Mouse (Mus musculus): ENCODE data around the gene Zfp143. TPM values are rescaled to one million over a fixed set of nuclear protein-coding genes. Genes with fewer than 3 reads are reported as not detected.

The Zfp143 gene
- polyA plus RNA-seq, 1 experiment from 2014 or later: 10.5 TPM

GRCm38 (mm10) chr7:110060669-110061198 lies 283 bp upstream of the Zfp143 start:
- under 1% methylated on average over 26 of the region's 26 CpGs for WGBS
- peak; percentile 6 for ATAC-seq (replicated peaks; ENCODE audit: low FRiP score, low read depth)
- peak overlapping the region; percentile 99 for H3K27ac ChIP-seq

GRCm38 (mm10) chr7:110061752-110062273 lies 796 bp downstream of the Zfp143 start:
- peak overlapping the region; percentile 92 for H3K9ac ChIP-seq (ENCODE audit: low read depth, low read length)
- no peaks in the 10 kb centered on the region for H3K9me3 ChIP-seq (replicated peaks; ENCODE audit: low read length)
- H3K4me3 ChIP-seq (replicated peaks; ENCODE audit: low read depth, low read length): peak overlapping the region; percentile 67
- H3K27ac ChIP-seq: peak overlapping the region; percentile 100
- no peaks in the 10 kb centered on the region for H3K27me3 ChIP-seq (ENCODE audit: insufficient read depth, low read length)
- peak overlapping the region; percentile 64 for H3K4me2 ChIP-seq (ENCODE audit: low read length)
- no peak for TF ChIP-seq CTCF (IDR thresholded peaks at IDR 0.05; ENCODE audit: low read depth)
- DNase-seq (ENCODE audit: low spot score) (peak; percentile 94), ATAC-seq (replicated peaks; ENCODE audit: low FRiP score, low read depth) (peak; percentile 77)
- H3K36me3 ChIP-seq (ENCODE audit: insufficient read depth, low read length): no peaks in the 10 kb centered on the region
- H3K4me1 ChIP-seq (replicated peaks; ENCODE audit: insufficient read depth, low read length): no peaks in the 10 kb centered on the region
- WGBS: under 1% methylated on average over 47 of the region's 48 CpGs

More at GRCm38 (mm10) chr7:110060669-110061198, 283 bp upstream of the Zfp143 start:
- no peaks in the 10 kb centered on the region for H3K4me1 ChIP-seq (replicated peaks; ENCODE audit: insufficient read depth, low read length)
- peak overlapping the region; percentile 64 for H3K4me2 ChIP-seq (ENCODE audit: low read length)
- no peak for TF ChIP-seq CTCF (IDR thresholded peaks at IDR 0.05; ENCODE audit: low read depth)
- peak overlapping the region; percentile 97 for H3K9ac ChIP-seq (ENCODE audit: low read depth, low read length)
- H3K4me3 ChIP-seq (replicated peaks; ENCODE audit: low read depth, low read length): peak overlapping the region; percentile 77
- peaks cover 3% of the 10 kb centered on the region; the same call in 1 of the 2 replicates for H3K36me3 ChIP-seq (ENCODE audit: insufficient read depth, low read length)
- no peaks in the 10 kb centered on the region for H3K9me3 ChIP-seq (replicated peaks; ENCODE audit: low read length)
- DNase-seq (ENCODE audit: low spot score): peak; percentile 56
- no peaks in the 10 kb centered on the region for H3K27me3 ChIP-seq (ENCODE audit: insufficient read depth, low read length)

- Histone ChIP-seq H3K9ac (ENCODE audit: low read depth, low read length) (no peak overlapping the region), H3K27me3 (ENCODE audit: insufficient read depth, low read length) (no peaks in the 10 kb centered on the region), H3K9me3 (replicated peaks; ENCODE audit: low read length) (no peaks in the 10 kb centered on the region), H3K4me1 (replicated peaks; ENCODE audit: insufficient read depth, low read length) (no peaks in the 10 kb centered on the region), H3K27ac (no peak overlapping the region), H3K36me3 (ENCODE audit: insufficient read depth, low read length) (no peaks in the 10 kb centered on the region), H3K4me2 (ENCODE audit: low read length) (no peak overlapping the region), H3K4me3 (replicated peaks; ENCODE audit: low read depth, low read length) (no peak overlapping the region)
- DNase-seq (ENCODE audit: low spot score) (no peak), ATAC-seq (replicated peaks; ENCODE audit: low FRiP score, low read depth) (no peak)
- WGBS: 97% methylated on average over 9 of the region's 9 CpGs
- TF ChIP-seq CTCF (IDR thresholded peaks at IDR 0.05; ENCODE audit: low read depth): no peak
Measured at GRCm38 (mm10) chr7:110063731-110064130, 2.7 kb downstream of the Zfp143 start.

- WGBS: 94% methylated on average over 2 of the region's 2 CpGs
- Histone ChIP-seq H3K9ac (ENCODE audit: low read depth, low read length) (no peak overlapping the region), H3K4me1 (replicated peaks; ENCODE audit: insufficient read depth, low read length) (no peaks in the 10 kb centered on the region), H3K27ac (no peak overlapping the region), H3K4me2 (ENCODE audit: low read length) (no peak overlapping the region), H3K4me3 (replicated peaks; ENCODE audit: low read depth, low read length) (no peak overlapping the region), H3K9me3 (replicated peaks; ENCODE audit: low read length) (no peaks in the 10 kb centered on the region), H3K27me3 (ENCODE audit: insufficient read depth, low read length) (no peaks in the 10 kb centered on the region), H3K36me3 (ENCODE audit: insufficient read depth, low read length) (peaks cover 18% of the 10 kb centered on the region)
- TF ChIP-seq CTCF (IDR thresholded peaks at IDR 0.05; ENCODE audit: low read depth): no peak
- no peak for ATAC-seq (replicated peaks; ENCODE audit: low FRiP score, low read depth)
- DNase-seq (ENCODE audit: low spot score): no peak
Measured at GRCm38 (mm10) chr7:110069070-110069469, 8.1 kb downstream of the Zfp143 start.

GRCm38 (mm10) chr7:110078168-110078567 lies 17.2 kb downstream of the Zfp143 start:
- no peak for ATAC-seq (replicated peaks; ENCODE audit: low FRiP score, low read depth)
- TF ChIP-seq CTCF (IDR thresholded peaks at IDR 0.05; ENCODE audit: low read depth): no peak
- no peaks in the 10 kb centered on the region for H3K9me3 ChIP-seq (replicated peaks; ENCODE audit: low read length)
- DNase-seq (ENCODE audit: low spot score): no peak
- H3K27ac ChIP-seq: no peak overlapping the region
- no peaks in the 10 kb centered on the region for H3K27me3 ChIP-seq (ENCODE audit: insufficient read depth, low read length)
- H3K9ac ChIP-seq (ENCODE audit: low read depth, low read length): no peak overlapping the region
- 92% methylated on average over 5 of the region's 5 CpGs for WGBS
- no peak overlapping the region for H3K4me3 ChIP-seq (replicated peaks; ENCODE audit: low read depth, low read length)
- H3K36me3 ChIP-seq (ENCODE audit: insufficient read depth, low read length): peaks cover 55% of the 10 kb centered on the region
- H3K4me2 ChIP-seq (ENCODE audit: low read length): no peak overlapping the region
- no peaks in the 10 kb centered on the region for H3K4me1 ChIP-seq (replicated peaks; ENCODE audit: insufficient read depth, low read length)

- no peak overlapping the region for H3K27ac ChIP-seq
- 0 out of 2 replicates have a peak, but pooled peaks have one; percentile 27 for ATAC-seq (replicated peaks; ENCODE audit: low FRiP score, low read depth)
- 67% methylated on average over 13 of the region's 13 CpGs for WGBS
Measured at GRCm38 (mm10) chr7:110083386-110084165, 22.6 kb downstream of the Zfp143 start.

More at GRCm38 (mm10) chr7:110083386-110084165, 22.6 kb downstream of the Zfp143 start:
- H3K4me2 ChIP-seq (ENCODE audit: low read length): no peak overlapping the region
- peak; percentile 74 for DNase-seq (ENCODE audit: low spot score)
- H3K9me3 ChIP-seq (replicated peaks; ENCODE audit: low read length): no peaks in the 10 kb centered on the region
- peaks cover 51% of the 10 kb centered on the region for H3K36me3 ChIP-seq (ENCODE audit: insufficient read depth, low read length)
- no peaks in the 10 kb centered on the region for H3K4me1 ChIP-seq (replicated peaks; ENCODE audit: insufficient read depth, low read length)
- H3K27me3 ChIP-seq (ENCODE audit: insufficient read depth, low read length): no peaks in the 10 kb centered on the region
- TF ChIP-seq CTCF (IDR thresholded peaks at IDR 0.05; ENCODE audit: low read depth): peak; percentile 77
- no peak overlapping the region for H3K9ac ChIP-seq (ENCODE audit: low read depth, low read length)
- H3K4me3 ChIP-seq (replicated peaks; ENCODE audit: low read depth, low read length): no peak overlapping the region
